Mouse (Mus musculus): ENCODE measurements around the gene Npas2. TPM values are rescaled to one million over a fixed set of nuclear protein-coding genes. Genes with fewer than 3 reads are reported as not detected.

The Npas2 gene
- total RNA-seq, 2 experiments from 2014 or later, result not detected

DNA sequence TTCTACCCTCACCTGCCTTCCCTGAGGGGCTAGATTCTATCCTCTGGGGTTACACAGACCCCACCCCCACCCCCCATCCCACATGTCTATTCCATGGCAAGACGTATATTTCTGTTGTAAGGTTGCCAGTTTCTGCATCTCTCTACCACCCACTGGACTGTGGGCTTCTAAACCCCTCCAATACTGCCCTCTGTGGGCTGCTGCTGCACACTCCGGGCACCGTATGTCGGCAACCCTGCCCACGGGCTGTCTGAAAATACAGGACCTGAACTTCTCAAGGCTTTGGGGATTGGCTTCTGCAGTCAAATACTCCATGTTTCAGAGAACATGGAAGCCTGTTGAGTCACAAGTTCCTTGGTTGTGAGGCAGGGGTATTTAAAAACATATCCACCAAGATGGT lies 17.4 kb downstream of the Npas2 start:
- no peak for ATAC-seq (ENCODE audit: poor library complexity, severe bottlenecking)

- ATAC-seq (ENCODE audit: poor library complexity, severe bottlenecking), result no peak
These were observed 19.5 kb downstream of the Npas2 start for GRCm38 (mm10) chr1:39212982-39213381.

GRCm38 (mm10) chr1:39217584-39217983 lies 24.1 kb downstream of the Npas2 start:
- ATAC-seq (ENCODE audit: poor library complexity, severe bottlenecking), result no peak

GRCm38 (mm10) chr1:39228401-39228800 lies 34.9 kb downstream of the Npas2 start:
- no peak for ATAC-seq (ENCODE audit: poor library complexity, severe bottlenecking)

DNA sequence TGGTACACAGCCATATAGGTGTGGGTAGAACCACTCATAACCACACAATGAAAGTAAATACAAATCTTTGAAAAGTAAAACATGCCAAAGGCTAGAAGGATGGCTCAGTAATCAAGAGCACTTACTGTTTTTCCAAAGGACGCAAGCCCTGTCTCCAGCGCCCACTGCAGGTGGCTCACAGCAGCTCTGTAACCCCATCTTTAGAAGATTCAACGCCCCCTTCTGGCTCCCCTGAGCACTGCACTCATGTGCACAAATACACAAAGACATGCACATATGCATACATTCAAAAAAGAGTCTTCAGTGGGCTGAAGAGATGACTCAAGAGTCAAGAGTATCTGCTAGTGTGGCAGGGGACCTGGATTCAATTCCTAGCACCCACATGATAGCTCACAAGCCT lies 36.5 kb downstream of the Npas2 start:
- no peak for ATAC-seq (ENCODE audit: poor library complexity, severe bottlenecking)

- ATAC-seq (ENCODE audit: poor library complexity, severe bottlenecking), result no peak
These were observed 41.4 kb downstream of the Npas2 start for GRCm38 (mm10) chr1:39234815-39235449.

DNA sequence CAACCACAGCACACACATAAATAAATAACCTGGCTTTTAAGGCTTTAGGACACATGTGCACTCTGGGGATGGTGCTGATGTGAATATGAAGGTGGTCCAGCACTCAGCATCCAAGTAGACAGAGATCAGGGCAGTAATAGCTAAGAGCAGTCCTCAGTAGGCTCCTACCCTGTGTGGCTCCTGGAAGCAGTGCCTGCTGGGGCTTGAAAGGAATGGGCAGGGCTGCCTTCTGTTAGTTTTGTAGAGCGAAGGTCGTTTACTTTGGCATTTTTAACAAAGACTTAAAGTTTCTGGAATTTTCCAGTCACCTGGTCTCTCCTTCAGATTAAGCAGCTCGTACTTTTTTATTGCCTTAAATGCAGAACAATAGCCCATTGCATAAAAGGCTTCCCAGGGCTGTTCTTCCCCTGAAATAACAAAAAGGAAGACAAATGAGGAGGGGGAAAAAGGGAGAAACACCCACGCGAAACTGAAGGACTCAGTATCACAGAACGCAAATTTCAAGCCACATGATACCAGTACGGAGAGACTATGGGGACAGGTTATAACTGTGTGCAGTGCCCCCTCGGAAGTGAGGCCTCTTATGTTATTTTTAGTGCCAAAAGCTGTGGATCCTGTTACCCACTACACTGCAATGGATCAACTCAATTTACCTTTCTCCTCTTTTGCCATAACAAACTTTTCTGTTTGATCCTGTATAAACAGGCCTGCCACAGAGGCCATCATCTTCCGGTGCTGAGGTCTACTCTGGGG lies 44.1 kb downstream of the Npas2 start:
- ATAC-seq (ENCODE audit: poor library complexity, severe bottlenecking), result no peak

DNA sequence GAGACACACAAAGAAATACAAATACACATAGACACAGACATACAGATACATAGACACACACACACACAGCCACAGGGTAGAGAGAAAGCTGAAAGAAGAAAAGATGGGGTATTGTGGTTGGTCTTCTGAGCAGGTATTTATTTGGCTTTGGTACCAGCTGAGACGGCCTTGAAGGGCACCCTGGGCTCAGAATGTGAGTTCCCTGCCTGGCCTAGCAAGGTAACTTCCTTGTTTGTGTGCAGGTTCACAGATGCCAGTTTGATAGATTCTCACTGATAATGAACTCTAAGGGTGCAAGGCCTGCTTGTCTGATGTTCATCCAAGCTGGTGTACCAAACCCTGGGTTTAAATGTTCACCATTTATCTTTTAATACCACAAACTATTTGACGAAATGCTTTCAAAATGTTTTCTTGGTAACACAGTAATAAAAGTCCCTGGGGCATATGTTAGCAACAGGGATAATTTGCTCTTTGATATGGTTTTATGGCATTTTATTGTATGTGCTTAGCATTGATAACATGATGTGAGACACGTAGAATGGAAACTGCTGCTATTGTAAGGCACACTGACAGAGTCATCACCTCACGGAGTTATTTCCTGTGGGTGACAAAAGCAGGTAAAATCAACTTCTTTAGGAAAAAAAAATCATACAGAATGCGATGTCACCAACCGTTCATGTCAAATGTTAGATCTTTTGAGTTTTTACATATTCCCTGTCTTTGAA lies 47.5 kb downstream of the Npas2 start:
- no peak for ATAC-seq (ENCODE audit: poor library complexity, severe bottlenecking)

DNA sequence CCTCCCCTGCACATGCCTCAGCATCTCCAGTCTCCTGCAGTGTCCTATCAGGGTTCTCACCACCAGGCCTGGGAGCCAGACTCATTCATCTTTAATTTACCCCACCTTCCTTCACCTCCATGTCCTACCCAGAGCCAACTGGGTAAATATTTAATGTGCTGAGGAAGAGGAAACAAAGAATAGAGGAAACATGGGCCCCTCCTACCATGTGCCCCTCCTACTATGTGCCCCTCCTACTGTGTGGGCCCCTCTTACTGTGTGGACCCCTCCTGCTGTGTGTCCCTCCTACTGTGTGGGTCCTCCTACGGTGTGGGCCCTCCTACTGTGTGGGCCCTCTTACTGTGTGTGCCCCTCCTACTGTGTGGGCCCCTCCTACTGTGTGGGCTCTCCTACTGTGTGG lies 51.2 kb downstream of the Npas2 start:
- no peak for ATAC-seq (ENCODE audit: poor library complexity, severe bottlenecking)

- ATAC-seq (ENCODE audit: poor library complexity, severe bottlenecking), result no peak
These were observed 58.1 kb downstream of the Npas2 start for GRCm38 (mm10) chr1:39251679-39252078.

DNA sequence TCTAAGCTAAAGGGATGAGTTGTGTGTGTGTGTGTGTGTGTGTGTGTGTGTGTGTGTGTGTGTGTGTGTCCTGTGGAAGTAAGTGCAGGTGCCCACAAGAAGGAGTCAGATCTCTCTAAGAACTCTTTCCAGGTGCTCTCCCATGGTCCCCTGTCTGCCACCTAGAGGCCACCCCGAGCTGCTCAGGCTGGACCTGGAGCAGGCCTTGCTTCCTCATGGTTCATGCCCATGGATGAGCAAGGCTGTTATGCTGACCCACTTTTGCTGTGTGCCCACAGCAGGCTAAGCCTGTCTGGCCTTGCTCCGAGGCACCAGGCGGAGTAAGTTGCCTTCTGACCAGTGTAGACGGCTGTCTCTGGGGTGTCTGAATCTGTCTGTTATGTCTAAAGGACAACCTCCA lies 60.2 kb downstream of the Npas2 start:
- ATAC-seq (ENCODE audit: poor library complexity, severe bottlenecking), result no peak

- ATAC-seq (ENCODE audit: poor library complexity, severe bottlenecking), result no peak
These were observed 62.5 kb downstream of the Npas2 start for GRCm38 (mm10) chr1:39256051-39256450.

DNA sequence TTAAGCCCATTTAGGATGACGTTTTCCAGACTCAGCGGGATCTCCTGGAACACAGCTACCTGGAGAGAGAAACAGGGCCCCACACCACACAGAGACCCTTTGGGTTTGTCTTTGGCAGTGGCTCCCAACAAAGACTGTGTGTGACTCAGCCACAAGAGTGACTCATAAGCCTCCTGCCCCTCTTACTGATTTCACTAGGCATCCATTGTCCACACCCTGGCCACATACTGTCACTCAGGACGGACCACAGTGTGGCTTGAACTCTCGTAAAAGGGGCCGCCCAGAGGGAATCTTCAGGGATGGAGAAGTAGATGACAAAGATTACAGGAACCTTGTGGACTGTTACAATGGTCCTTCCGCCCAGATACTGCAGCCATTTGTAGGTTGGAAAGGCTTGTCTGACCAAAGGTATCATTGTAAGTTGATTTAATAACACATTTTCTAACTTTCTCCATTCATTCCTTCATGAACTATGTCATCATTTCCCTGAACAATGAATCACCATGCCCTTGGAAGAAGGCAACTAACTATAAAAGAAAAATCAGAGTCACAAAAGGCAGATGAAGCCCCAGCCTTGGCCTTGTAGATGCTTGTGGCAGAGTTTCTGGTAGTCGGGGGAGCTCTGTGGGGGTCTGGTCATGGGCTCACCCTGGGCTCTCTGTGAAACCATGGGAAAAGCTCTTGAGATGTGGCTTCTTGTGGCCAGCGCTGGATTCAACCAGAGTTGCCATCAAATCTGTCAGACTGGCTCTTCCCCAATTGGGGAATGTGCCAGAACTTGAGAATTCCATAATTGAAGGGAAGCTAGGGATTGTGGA lies 63.2 kb downstream of the Npas2 start:
- no peak for ATAC-seq (ENCODE audit: poor library complexity, severe bottlenecking)

GRCm38 (mm10) chr1:39257331-39257594 lies 63.7 kb downstream of the Npas2 start:
- ATAC-seq (ENCODE audit: poor library complexity, severe bottlenecking), result no peak

- ATAC-seq (ENCODE audit: poor library complexity, severe bottlenecking), result no peak
These were observed 66.1 kb downstream of the Npas2 start for GRCm38 (mm10) chr1:39259668-39260067.

GRCm38 (mm10) chr1:39260183-39260978 lies 66.8 kb downstream of the Npas2 start:
- ATAC-seq (ENCODE audit: poor library complexity, severe bottlenecking), result no peak

GRCm38 (mm10) chr1:39266843-39267512 lies 73.4 kb downstream of the Npas2 start:
- no peak for ATAC-seq (ENCODE audit: poor library complexity, severe bottlenecking)

DNA sequence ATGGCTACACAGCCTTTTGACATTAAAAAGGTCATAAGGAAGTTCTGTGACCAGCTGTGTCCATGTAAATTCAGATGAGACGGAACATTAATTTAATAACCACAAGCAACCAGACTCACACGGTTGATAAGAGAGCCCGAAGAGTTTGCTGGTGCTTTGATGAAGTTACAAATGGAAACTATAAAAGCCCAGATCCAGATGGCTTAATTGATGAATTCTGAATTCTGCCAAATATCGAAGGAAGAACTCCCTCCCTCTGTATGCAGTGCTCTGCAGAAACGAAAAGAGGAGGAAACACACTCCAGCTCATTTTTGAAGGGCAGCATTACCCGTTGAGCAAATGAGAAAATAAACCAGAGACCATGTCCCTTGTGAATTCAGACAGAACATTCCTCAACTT lies 79.4 kb downstream of the Npas2 start:
- ATAC-seq (ENCODE audit: poor library complexity, severe bottlenecking), result no peak

GRCm38 (mm10) chr1:39280391-39280790 lies 86.9 kb downstream of the Npas2 start:
- ATAC-seq (ENCODE audit: poor library complexity, severe bottlenecking), result no peak

All from megakaryocyte, adult 5-6 weeks (primary cell).